Mouse (Mus musculus) stomach, postnatal 0 days (tissue): ENCODE measurements at regions not wholly inside any gene's neighbourhood (a gene's known extent, or its start where the extent isn't known, plus 50 kb on each side); places are given as distances from the start of the nearest gene placed in this dataset.

Experiments used
- CTCF ChIP-seq: IDR thresholded peaks from 2 replicates; pipeline ENCODE4 v1.5.1; 2016; ENCODE audit warnings: antibody characterized with exemption, low read depth, mild to moderate bottlenecking, moderate library complexity
- EP300 ChIP-seq: optimal IDR thresholded peaks from 2 replicates; pipeline ENCODE3; 2016; ENCODE audit warnings: antibody characterized with exemption

DNA sequence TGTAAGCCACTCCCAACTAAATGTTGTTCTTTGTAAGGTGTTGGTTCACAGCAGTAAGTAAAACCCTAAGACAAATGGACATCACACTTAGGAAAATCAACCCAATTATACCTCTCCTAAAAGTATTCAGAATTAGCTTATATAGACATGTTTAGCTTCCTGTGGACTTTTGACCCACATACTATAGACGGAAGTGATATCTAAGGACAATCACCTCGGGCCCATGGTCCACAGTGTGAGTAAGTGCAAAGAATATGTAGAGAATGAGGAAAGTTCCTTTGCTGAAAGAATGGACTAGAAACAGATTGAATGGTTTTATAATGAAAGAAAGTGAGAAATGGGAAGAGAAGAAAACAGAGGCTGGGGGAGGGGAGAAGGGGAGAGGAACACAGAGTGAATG lies 58.6 kb upstream of the Lrrc55 start:
- TF ChIP-seq CTCF, result no peak
- TF ChIP-seq EP300, result no peak
